In the genomic region with DNA sequence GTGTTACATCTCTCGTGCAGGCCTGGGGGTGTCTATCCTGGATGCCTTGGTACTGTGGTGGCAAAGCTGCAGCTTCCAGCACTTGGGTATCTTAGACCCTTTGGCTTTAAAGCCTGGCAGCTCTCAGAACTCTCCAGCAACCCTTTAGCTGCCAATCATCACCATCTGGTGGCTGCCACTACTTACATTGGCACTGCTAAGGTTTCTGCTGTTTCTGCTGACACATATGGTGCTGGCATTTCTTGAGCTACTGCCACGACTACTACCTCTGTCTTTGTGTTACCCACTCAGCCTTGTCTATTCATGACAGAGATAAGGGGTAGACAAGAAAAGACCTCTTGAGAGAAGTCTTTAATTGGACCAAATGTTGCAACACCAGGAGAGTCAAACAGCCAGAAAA, we compare ENCODE assay signal across 24 mouse cellular contexts.
DNase-seq lines count a peak whose midpoint lies in the region; ATAC-seq and TF ChIP-seq lines count a peak whose summit lies in the region.
"Had no signal": no experiment of that assay in that cellular context is flagged by ENCODE, and none has a peak within 500 bp of the region (broad histone marks: within the 10 kb centered on the region; RNA-seq: fewer than 3 reads in every experiment).

No protein-coding gene starts in this region.

- no peaks in the 10 kb centered on the region for H3K9me3 ChIP-seq in forebrain, embryonic 15.5 days
- no peaks in the 10 kb centered on the region for H3K9me3 ChIP-seq in forebrain, embryonic 11.5 days (ENCODE audit: control insufficient read depth, low read length)
- no peaks in the 10 kb centered on the region for H3K9me3 ChIP-seq in forebrain, embryonic 16.5 days (ENCODE audit: control insufficient read depth, low read length)
- H3K9me3 ChIP-seq: hindbrain, embryonic 12.5 days had no signal

- peak overlapping the region; percentile 31; the same call in 1 of the 2 replicates for H3K27ac ChIP-seq in forebrain, embryonic 15.5 days (replicated peaks)
- H3K27ac ChIP-seq in forebrain, embryonic 11.5 days (ENCODE audit: low read depth, low read length), result no peak overlapping the region
- H3K27ac ChIP-seq in left cerebral cortex, adult 2 months, result no peak overlapping the region
- H3K27ac ChIP-seq in forebrain, embryonic 16.5 days (ENCODE audit: low read length), result no peak overlapping the region
- H3K27ac ChIP-seq: gastrocnemius, adult 2 months; hindbrain, embryonic 12.5 days had no signal

- no peak overlapping the region for H3K9ac ChIP-seq in forebrain, embryonic 15.5 days (replicated peaks)
- H3K9ac ChIP-seq in forebrain, embryonic 11.5 days (ENCODE audit: low read length), result no peak overlapping the region
- no peak overlapping the region for H3K9ac ChIP-seq in forebrain, embryonic 16.5 days (replicated peaks; ENCODE audit: low read depth, low read length)
- H3K9ac ChIP-seq: hindbrain, embryonic 12.5 days had no signal

- DNase-seq in cerebellum, postnatal 10 days, result peak; percentile 34 to 63
- DNase-seq in cerebellum, postnatal 4 days (ENCODE audit: low spot score in 2 of 2), result no peak
- no peak for DNase-seq in forebrain, embryonic 11.5 days (ENCODE audit: low spot score)
- DNase-seq in left cerebral cortex, postnatal 4 days, result peak; percentile 25
- DNase-seq in left cerebral cortex, adult 2 months (ENCODE audit: extremely low spot score in 1 of 2, low spot score in 2 of 2), result no peak
- DNase-seq in frontal cortex, postnatal 36 days (ENCODE audit: low spot score in 2 of 2), result no peak
- DNase-seq: adrenal gland, adult 8-10 months; adrenal gland, postnatal 25 days; cerebellum, adult 11 months; cerebellum, adult 2 months; cerebellum, adult 9-11 months; cerebellum, postnatal 36 days; gastrocnemius, adult 2 months; gastrocnemius, postnatal 14 days; heart, adult 11 months; kidney, adult 18-20 months had no signal

- TF ChIP-seq CTCF in left cerebral cortex, adult 2 months (IDR thresholded peaks at IDR 0.05), result no peak

- peak; percentile 75 for ATAC-seq in forebrain, embryonic 15.5 days (replicated peaks)
- no peak for ATAC-seq in forebrain, embryonic 11.5 days (replicated peaks; ENCODE audit: low FRiP score)
- peak; percentile 91 for ATAC-seq in forebrain, embryonic 16.5 days
- ATAC-seq: activated CD4-positive, CD25-positive, alpha-beta regulatory T cell, adult 4 months; hindbrain, embryonic 16.5 days; inflammation-experienced regulatory T-cells, adult 6 months; intestine, embryonic 16.5 days had no signal

- intact Hi-C loops in left cerebral cortex, postnatal 4 days (cut with DNase I), result no loop called here
- intact Hi-C loops in left cerebral cortex, adult 2 months (cut with DNase I), result no loop called here

- WGBS in forebrain, embryonic 15.5 days, result 48% methylated on average over 2 of the region's 2 CpGs
- 75% methylated on average over 2 of the region's 2 CpGs for WGBS in forebrain, embryonic 11.5 days
- WGBS in forebrain, embryonic 16.5 days, result 41% methylated on average over 2 of the region's 2 CpGs

- no peaks in the 10 kb centered on the region for H3K36me3 ChIP-seq in forebrain, embryonic 15.5 days
- H3K36me3 ChIP-seq in forebrain, embryonic 11.5 days (ENCODE audit: control insufficient read depth, insufficient read depth, low read length), result no peaks in the 10 kb centered on the region
- no peaks in the 10 kb centered on the region for H3K36me3 ChIP-seq in forebrain, embryonic 16.5 days (ENCODE audit: control insufficient read depth, insufficient read depth)
- H3K36me3 ChIP-seq: hindbrain, embryonic 12.5 days had no signal

- H3K27me3 ChIP-seq in forebrain, embryonic 15.5 days, result no peaks in the 10 kb centered on the region
- no peaks in the 10 kb centered on the region for H3K27me3 ChIP-seq in forebrain, embryonic 11.5 days (ENCODE audit: control insufficient read depth, insufficient read depth, low read length)
- no peaks in the 10 kb centered on the region for H3K27me3 ChIP-seq in forebrain, embryonic 16.5 days (replicated peaks; ENCODE audit: control insufficient read depth, insufficient read depth, low read length)
- H3K27me3 ChIP-seq: hindbrain, embryonic 12.5 days had no signal

- no peaks in the 10 kb centered on the region for H3K4me1 ChIP-seq in forebrain, embryonic 15.5 days
- H3K4me1 ChIP-seq in forebrain, embryonic 11.5 days (replicated peaks; ENCODE audit: control insufficient read depth, insufficient read depth, low read length), result no peaks in the 10 kb centered on the region
- no peaks in the 10 kb centered on the region for H3K4me1 ChIP-seq in forebrain, embryonic 16.5 days (replicated peaks; ENCODE audit: control insufficient read depth, insufficient read depth, low read length)
- H3K4me1 ChIP-seq: hindbrain, embryonic 12.5 days had no signal

- H3K4me3 ChIP-seq in forebrain, embryonic 15.5 days, result no peak overlapping the region
- H3K4me3 ChIP-seq in forebrain, embryonic 11.5 days (ENCODE audit: low read depth, low read length), result no peak overlapping the region
- no peak overlapping the region for H3K4me3 ChIP-seq in left cerebral cortex, adult 2 months
- no peak overlapping the region for H3K4me3 ChIP-seq in forebrain, embryonic 16.5 days (replicated peaks; ENCODE audit: low read length)
- H3K4me3 ChIP-seq: gastrocnemius, adult 2 months; hindbrain, embryonic 12.5 days had no signal

- no peak overlapping the region for H3K4me2 ChIP-seq in forebrain, embryonic 15.5 days (replicated peaks)
- H3K4me2 ChIP-seq in forebrain, embryonic 11.5 days (ENCODE audit: low read depth, low read length, severe bottlenecking), result no peak overlapping the region
- no peak overlapping the region for H3K4me2 ChIP-seq in forebrain, embryonic 16.5 days (ENCODE audit: low read length)
- H3K4me2 ChIP-seq: heart, embryonic 11.5 days; hindbrain, embryonic 12.5 days had no signal

Comparison
In these comparisons a context has a peak if more than half of its experiments do, and no peak if none do; other contexts are left out.
1. DNase-seq: peak in cerebellum, postnatal 10 days (2 of 2) and left cerebral cortex, postnatal 4 days (single experiment); none in cerebellum, postnatal 4 days (0 of 2), forebrain, embryonic 11.5 days (single experiment), left cerebral cortex, adult 2 months (0 of 2) and frontal cortex, postnatal 36 days (0 of 2).